Mouse (Mus musculus) megakaryocyte, embryonic 14.5 days (primary cell): Measurements from ENCODE around the gene Sar1a.

Experiments
- FLI1 ChIP-seq: IDR thresholded peaks from 2 replicates; pipeline ENCODE4 v1.6.1; 2012; ENCODE audit warnings: low read length, inconsistent platforms, mixed read lengths
- GATA1 ChIP-seq: IDR thresholded peaks from 3 replicates; pipeline ENCODE4 v1.6.1; 2012; ENCODE audit warnings: mixed read lengths, low read length, inconsistent platforms, borderline replicate concordance

DNA sequence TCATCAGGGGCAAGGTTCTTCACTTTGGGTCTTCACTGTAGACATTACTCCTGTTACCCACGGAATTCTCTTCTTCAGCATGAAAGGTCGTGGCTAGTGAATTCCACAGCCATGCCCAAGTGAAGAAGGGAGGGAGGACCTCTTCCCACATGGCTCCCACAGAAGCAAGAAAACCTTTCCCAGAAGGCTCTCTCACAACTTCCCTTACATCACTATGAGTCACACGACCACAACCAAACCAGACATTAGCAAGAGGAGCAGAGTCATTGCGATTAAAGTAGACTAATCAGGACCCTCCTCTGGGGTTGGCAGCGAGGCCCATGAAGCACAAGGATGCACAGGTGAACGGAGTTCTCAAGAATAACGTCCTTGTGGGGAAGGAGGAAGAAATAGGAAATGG is 43.0 kb upstream of the Sar1a start:
- TF ChIP-seq GATA1: no peak
- TF ChIP-seq FLI1: no peak
